Comparison of ENCODE assay signal across 15 mouse cellular contexts in genomic region chr9:116252788-116253187, GRCm38 (mm10).
A peak's percentile ranks its signal among the peaks of the same experiment; 100 is the strongest.
DNase-seq lines count a peak whose midpoint lies in the region; ATAC-seq and TF ChIP-seq lines count a peak whose summit lies in the region.
"Had no signal": no experiment of that assay in that cellular context is flagged by ENCODE, and none has a peak within 500 bp of the region (broad histone marks: within the 10 kb centered on the region; RNA-seq: fewer than 3 reads in every experiment).

No protein-coding gene starts in this region.

- intact Hi-C loops in left cerebral cortex, adult 2 months (cut with DNase I): no loop called here
- intact Hi-C loops in left cerebral cortex, postnatal 36 days (cut with DNase I): no loop called here

- no peak for TF ChIP-seq CTCF in left cerebral cortex, adult 2 months (IDR thresholded peaks at IDR 0.05)

- H3K9me3 ChIP-seq in limb, embryonic 13.5 days: peaks cover 4% of the 10 kb centered on the region; the same call in 1 of the 2 replicates
- H3K9me3 ChIP-seq: intestine, embryonic 15.5 days had no signal

- no peaks in the 10 kb centered on the region for H3K36me3 ChIP-seq in limb, embryonic 13.5 days
- H3K36me3 ChIP-seq: intestine, embryonic 15.5 days; midbrain, embryonic 10.5 days had no signal

- H3K4me1 ChIP-seq in limb, embryonic 13.5 days: peaks cover 15% of the 10 kb centered on the region; the same call in 1 of the 2 replicates
- H3K4me1 ChIP-seq: midbrain, embryonic 10.5 days had no signal

- no peak overlapping the region for H3K9ac ChIP-seq in limb, embryonic 13.5 days
- H3K9ac ChIP-seq: intestine, embryonic 15.5 days had no signal

- H3K27me3 ChIP-seq in limb, embryonic 13.5 days: no peaks in the 10 kb centered on the region
- H3K27me3 ChIP-seq: intestine, embryonic 15.5 days had no signal

- H3K4me2 ChIP-seq in limb, embryonic 13.5 days (replicated peaks): no peak overlapping the region
- H3K4me2 ChIP-seq: intestine, embryonic 15.5 days had no signal

- peak overlapping the region; percentile 8; the same call in 1 of the 2 replicates for H3K27ac ChIP-seq in left cerebral cortex, adult 2 months
- H3K27ac ChIP-seq in limb, embryonic 13.5 days: peak overlapping the region; percentile 67; the same call in 1 of the 2 replicates
- H3K27ac ChIP-seq: kidney, postnatal 0 days; midbrain, embryonic 10.5 days had no signal

- DNase-seq in adrenal gland, adult 2 months: peak; percentile 53
- DNase-seq in adrenal gland, postnatal 25 days: no peak
- DNase-seq in left cerebral cortex, adult 2 months (ENCODE audit: extremely low spot score in 1 of 2, low spot score in 2 of 2): no peak
- no peak for DNase-seq in left cerebral cortex, postnatal 36 days (ENCODE audit: low spot score in 2 of 2)
- peak; percentile 25 for DNase-seq in ES-CJ7 (ENCODE audit: low read depth, low spot score)
- no peak for DNase-seq in spleen, postnatal 36 days (ENCODE audit: low spot score in 2 of 2)
- DNase-seq: right cerebral cortex, postnatal 4 days; thymus, postnatal 25 days had no signal

- WGBS in limb, embryonic 13.5 days: 76% methylated on average over 8 of the region's 8 CpGs

- H3K4me3 ChIP-seq in left cerebral cortex, adult 2 months: no peak overlapping the region
- no peak overlapping the region for H3K4me3 ChIP-seq in limb, embryonic 13.5 days
- H3K4me3 ChIP-seq: erythroblast, embryonic 14.5 days; intestine, embryonic 15.5 days; midbrain, embryonic 10.5 days; myocyte had no signal

- no peak for ATAC-seq in limb, embryonic 13.5 days (ENCODE audit: low FRiP score, low read depth)
- ATAC-seq in inflammation-experienced regulatory T-cells, adult 6 months: no peak

Comparison
In these comparisons a context has a peak if more than half of its experiments do, and no peak if none do; other contexts are left out.
1. DNase-seq: peak in adrenal gland, adult 2 months (single experiment) and ES-CJ7 (single experiment); none in adrenal gland, postnatal 25 days (single experiment), left cerebral cortex, adult 2 months (0 of 2), left cerebral cortex, postnatal 36 days (0 of 2) and spleen, postnatal 36 days (0 of 2).